8 mouse cellular contexts compared by ENCODE assay signal in genomic region chr11:97198601-97199000, GRCm38 (mm10). TPM values are rescaled to one million over a fixed set of nuclear protein-coding genes. Genes with fewer than 3 reads are reported as not detected.
DNase-seq lines count a peak whose midpoint lies in the region; ATAC-seq and TF ChIP-seq lines count a peak whose summit lies in the region.

No protein-coding gene starts in this region.

- peak; percentile 82 to 94 for TF ChIP-seq CTCF in CH12.LX (conservative IDR thresholded peaks at IDR 0.05 in 1 of 2, IDR thresholded peaks at IDR 0.05 in 1 of 2; ENCODE audit: low read depth in 2 of 2, low read length in 2 of 2)
- peak; percentile 80 for TF ChIP-seq CTCF in lung, embryonic 14.5 days (IDR thresholded peaks at IDR 0.05; ENCODE audit: low read depth)

- H3K36me3 ChIP-seq in kidney, embryonic 14.5 days (ENCODE audit: control insufficient read depth, insufficient read depth, low read length): no peaks in the 10 kb centered on the region
- peaks cover 0 to 2% of the 10 kb centered on the region in 2 experiments for H3K36me3 ChIP-seq in CH12.LX (replicated peaks in 1 of 2; ENCODE audit: control insufficient read depth in 1 of 2, insufficient read depth in 1 of 2, low read length in 1 of 2)
- H3K36me3 ChIP-seq in lung, embryonic 14.5 days (ENCODE audit: insufficient read depth): no peaks in the 10 kb centered on the region

- H3K27ac ChIP-seq in kidney, embryonic 14.5 days (ENCODE audit: low read depth, low read length): no peak overlapping the region
- H3K27ac ChIP-seq in CH12.LX (ENCODE audit: insufficient read depth, low read depth): no peak overlapping the region
- no peak overlapping the region for H3K27ac ChIP-seq in lung, embryonic 14.5 days (ENCODE audit: low read depth)

- no peaks in the 10 kb centered on the region for H3K79me2 ChIP-seq in CH12.LX (replicated peaks; ENCODE audit: control insufficient read depth, extremely low read depth, insufficient read depth, poor library complexity, severe bottlenecking)

- no peak for TF ChIP-seq EP300 in CH12.LX (IDR thresholded peaks at IDR 0.05; ENCODE audit: low read length)

- peak; percentile 71 for DNase-seq in kidney, adult 18-20 months
- DNase-seq in CH12.LX (ENCODE audit: extremely low read depth): peak; percentile 63
- DNase-seq in adrenal gland, postnatal 14 days: peak; percentile 66
- peak; percentile 75 for DNase-seq in lung, embryonic 14.5 days
- DNase-seq in spleen, postnatal 4 days (ENCODE audit: low spot score in 2 of 2): peak; percentile 70 to 85
- DNase-seq in left cerebral cortex, postnatal 25 days (ENCODE audit: low spot score in 2 of 2): no peak

- ATAC-seq in kidney, embryonic 14.5 days (ENCODE audit: low FRiP score, low TSS enrichment): no peak
- peak; percentile 84 for ATAC-seq in erythroblast, adult 5-6 weeks (replicated peaks; ENCODE audit: low FRiP score, poor library complexity, severe bottlenecking)
- ATAC-seq in lung, embryonic 14.5 days (ENCODE audit: insufficient read depth): no peak

- 25% methylated on average over 5 of the region's 5 CpGs for WGBS in kidney, embryonic 14.5 days
- 22% methylated on average over 5 of the region's 5 CpGs for WGBS in lung, embryonic 14.5 days

- in situ Hi-C loops in CH12.LX (cut with MboI; ENCODE audit: low pct_ligation_motif_present, low pct_unique_long_range_greater_than_20kb, low sequenced_read_pairs): no loop called here

- no peak overlapping the region for H3K4me2 ChIP-seq in kidney, embryonic 14.5 days (replicated peaks; ENCODE audit: low read depth, low read length)
- H3K4me2 ChIP-seq in CH12.LX (ENCODE audit: insufficient read depth, low read depth, poor library complexity, severe bottlenecking): no peak overlapping the region
- no peak overlapping the region for H3K4me2 ChIP-seq in lung, embryonic 14.5 days

- no peak overlapping the region for H3K4me3 ChIP-seq in kidney, embryonic 14.5 days (ENCODE audit: low read length)
- H3K4me3 ChIP-seq in CH12.LX (replicated peaks in 1 of 3; ENCODE audit: low read depth in 2 of 3, low read length in 2 of 3, poor library complexity in 1 of 3): no peak overlapping the region
- H3K4me3 ChIP-seq in lung, embryonic 14.5 days (ENCODE audit: low read depth, low read length): no peak overlapping the region

- intact Hi-C loops in left cerebral cortex, postnatal 25 days (cut with DNase I): loop anchor here (5.0 kb wide), 1 partner anchor 114 kb away; no protein-coding TSS in a partner anchor

- no peak overlapping the region for H3K9ac ChIP-seq in kidney, embryonic 14.5 days (ENCODE audit: low read depth, low read length)
- no peak overlapping the region for H3K9ac ChIP-seq in CH12.LX (ENCODE audit: insufficient read depth, low read depth)
- H3K9ac ChIP-seq in lung, embryonic 14.5 days: no peak overlapping the region

- no peaks in the 10 kb centered on the region; the same call in 1 of the 2 replicates for H3K9me3 ChIP-seq in kidney, embryonic 14.5 days (ENCODE audit: control insufficient read depth, low read length)
- H3K9me3 ChIP-seq in CH12.LX (replicated peaks; ENCODE audit: low read length): no peaks in the 10 kb centered on the region
- H3K9me3 ChIP-seq in lung, embryonic 14.5 days (ENCODE audit: low read depth, low read length): no peaks in the 10 kb centered on the region

- TF ChIP-seq RAD21 in CH12.LX (IDR thresholded peaks at IDR 0.05; ENCODE audit: low read depth, low read length): peak; percentile 56

- no peaks in the 10 kb centered on the region for H3K4me1 ChIP-seq in kidney, embryonic 14.5 days (ENCODE audit: control insufficient read depth, insufficient read depth, low read length)
- peaks cover 6 to 22% of the 10 kb centered on the region in 2 experiments; a peak in 3 of 4 replicates for H3K4me1 ChIP-seq in CH12.LX (ENCODE audit: control insufficient read depth in 1 of 2, insufficient read depth in 2 of 2)
- H3K4me1 ChIP-seq in lung, embryonic 14.5 days (ENCODE audit: insufficient read depth): no peaks in the 10 kb centered on the region

- no peak for TF ChIP-seq POLR2A in CH12.LX (IDR thresholded peaks at IDR 0.05; ENCODE audit: low read depth, low read length)

- dilution Hi-C loops in CH12.LX (cut with MboI; ENCODE audit: extremely low pct_ligation_motif_present, extremely low pct_unique_long_range_greater_than_20kb, low sequenced_read_pairs): no loop called here

- H3K27me3 ChIP-seq in kidney, embryonic 14.5 days (ENCODE audit: control insufficient read depth, insufficient read depth, low read length): no peaks in the 10 kb centered on the region
- H3K27me3 ChIP-seq in CH12.LX (replicated peaks): no peaks in the 10 kb centered on the region
- H3K27me3 ChIP-seq in lung, embryonic 14.5 days (ENCODE audit: insufficient read depth, low read length): no peaks in the 10 kb centered on the region

TF ChIP-seq in CH12.LX, 34 proteins besides CTCF, POLR2A, EP300 and RAD21:
- TF ChIP-seq TCF12 (IDR thresholded peaks at IDR 0.05; ENCODE audit: low read depth, low read length) (no peak), ETS1 (conservative IDR thresholded peaks at IDR 0.05; ENCODE audit: low read depth, low read length) (no peak), USF2 (conservative IDR thresholded peaks at IDR 0.05; ENCODE audit: low read depth, low read length) (no peak), MYC (IDR thresholded peaks at IDR 0.05; ENCODE audit: low read depth, low read length) (0 out of 2 replicates have a peak, but pooled peaks have one; percentile 19), MAFK (IDR thresholded peaks at IDR 0.05; ENCODE audit: insufficient replicate concordance, low read length) (no peak), NELFE (IDR thresholded peaks at IDR 0.05; ENCODE audit: low read depth, low read length) (no peak), SMC3 (IDR thresholded peaks at IDR 0.05; ENCODE audit: low read depth, low read length) (peak; percentile 73), ZC3H11A (IDR thresholded peaks at IDR 0.05; ENCODE audit: low read depth, low read length) (no peak), KAT2A (IDR thresholded peaks at IDR 0.05; ENCODE audit: insufficient replicate concordance, low read length) (no peak), BHLHE40 (IDR thresholded peaks at IDR 0.05; ENCODE audit: low read depth, low read length) (no peak), E2F4 (IDR thresholded peaks at IDR 0.05; ENCODE audit: insufficient replicate concordance, low read depth, low read length) (no peak)

RNA-seq across cellular contexts. Expression of gene Kpnb1, which starts 10.9 kb away (rescaled TPM):
- 60.0 and 84.3 TPM in 2 replicates for polyA plus RNA-seq in kidney, embryonic 14.5 days (2014; fragmentation: Nextera tagmentation; extraction: Ambion mirVana)
- total RNA-seq in CH12.LX (2012; rRNA removed) (194 and 264 TPM in 2 replicates), CH12.LX (2014; rRNA removed) (234 and 260 TPM in 2 replicates)
- 411 and 465 TPM in 2 replicates for polyA plus RNA-seq in CH12.LX (2012; ENCODE audit: insufficient read length, low read depth)
- 123 and 138 TPM in 2 replicates for total RNA-seq in adrenal gland, postnatal 14 days (2021)
- total RNA-seq in erythroblast, adult 5-6 weeks (2015; ENCODE audit: low replicate concordance): 30.6 and 42.6 TPM in 2 replicates
- total RNA-seq in erythroblast, adult 5-6 weeks (2017; ENCODE audit: low replicate concordance): 102 and 119 TPM in 2 replicates
- 81.2 and 83.4 TPM in 2 replicates for polyA plus RNA-seq in lung, embryonic 14.5 days (2014; fragmentation: Nextera tagmentation; extraction: Ambion mirVana)
- 100 to 1,000 TPM; 112 to 118 TPM for total RNA-seq in left cerebral cortex, postnatal 25 days (2021)

RNA-seq across cellular contexts. Expression of gene Tbkbp1, which starts 47.3 kb away (rescaled TPM):
- polyA plus RNA-seq in kidney, embryonic 14.5 days (2014; fragmentation: Nextera tagmentation; extraction: Ambion mirVana): 6.0 and 6.8 TPM in 2 replicates
- total RNA-seq in CH12.LX (2012; rRNA removed): 2.1 and 3.1 TPM in 2 replicates
- total RNA-seq in CH12.LX (2014; rRNA removed): 0.44 and 1.2 TPM in 2 replicates
- polyA plus RNA-seq in CH12.LX (2012; ENCODE audit: insufficient read length, low read depth): 5.2 and 5.7 TPM in 2 replicates
- 17.6 and 22.9 TPM in 2 replicates for total RNA-seq in adrenal gland, postnatal 14 days (2021)
- 0.96 and 2.7 TPM in 2 replicates for total RNA-seq in erythroblast, adult 5-6 weeks (2015; ENCODE audit: low replicate concordance)
- 0.70 and 6.3 TPM in 2 replicates for total RNA-seq in erythroblast, adult 5-6 weeks (2017; ENCODE audit: low replicate concordance)
- polyA plus RNA-seq in lung, embryonic 14.5 days (2014; fragmentation: Nextera tagmentation; extraction: Ambion mirVana): 9.4 and 10.8 TPM in 2 replicates
- 10 to 100 TPM; 45.7 to 47.7 TPM for total RNA-seq in left cerebral cortex, postnatal 25 days (2021)

Comparison
In these comparisons a context has a peak if more than half of its experiments do, and no peak if none do; other contexts are left out.
1. DNase-seq: peak in kidney, adult 18-20 months (single experiment), CH12.LX (single experiment), adrenal gland, postnatal 14 days (single experiment), lung, embryonic 14.5 days (single experiment) and spleen, postnatal 4 days (2 of 2); none in left cerebral cortex, postnatal 25 days (0 of 2).